Mouse (Mus musculus) intestine, embryonic 15.5 days (tissue): ENCODE measurements around the gene Tpra1. TPM values are rescaled to one million over a fixed set of nuclear protein-coding genes. Genes with fewer than 3 reads are reported as not detected.
A peak's percentile ranks its signal among the peaks of the same experiment; 100 is the strongest.

Experiments
- ATAC-seq: fragments of 200-750 bp; cut with Nextera tagmentation; 2 replicates; pipeline ENCODE4 v1.8.0; 2017; ENCODE audit warnings: moderate TSS enrichment, moderate library complexity
- H3K27ac ChIP-seq: fragments of 300-500 bp; sonication (generic); 2 replicates; pipeline ENCODE4 v1.5.1; 2015; ENCODE audit warnings: mild to moderate bottlenecking, inconsistent platforms
- H3K27me3 ChIP-seq: fragments of 300-500 bp; sonication (generic); replicated peaks from 2 replicates; pipeline ENCODE4 v1.6.1; 2015; ENCODE audit warnings: inconsistent platforms
- H3K36me3 ChIP-seq: fragments of 300-500 bp; sonication (generic); 2 replicates; pipeline ENCODE4 v1.6.1; 2015; ENCODE audit warnings: inconsistent platforms
- H3K4me1 ChIP-seq: fragments of 300-500 bp; sonication (generic); replicated peaks from 2 replicates; pipeline ENCODE4 v1.6.1; 2015; ENCODE audit warnings: inconsistent platforms
- H3K4me2 ChIP-seq: fragments of 300-500 bp; sonication (generic); replicated peaks from 2 replicates; pipeline ENCODE4 v1.6.1; 2015; ENCODE audit warnings: mild to moderate bottlenecking, inconsistent platforms
- H3K4me3 ChIP-seq: fragments of 300-500 bp; sonication (generic); replicated peaks from 2 replicates; pipeline ENCODE4 v1.5.1; 2015; ENCODE audit warnings: inconsistent platforms
- H3K9ac ChIP-seq: fragments of 300-500 bp; sonication (generic); 2 replicates; pipeline ENCODE4 v1.6.1; 2015; ENCODE audit warnings: inconsistent platforms
- H3K9me3 ChIP-seq: fragments of 300-500 bp; sonication (generic); 2 replicates; pipeline ENCODE4 v1.6.1; 2016; ENCODE audit warnings: inconsistent platforms
- WGBS: fragments of 180-500 bp; shearing (Covaris S2); methylation state at CpG from one replicate; pipeline ENCODE4 v1.1.7; 2015; 5-methylcytosine and 5-hydroxymethylcytosine counted together
- polyA plus RNA-seq: library from polyadenylated mRNA; unstranded; fragments of >200 nt; fragmentation: Nextera tagmentation; extraction: Ambion mirVana; gene quantifications from 2 replicates; pipeline ENCODE4 v1.2.1, GENCODE M21; 2015

Tpra1 gene
- polyA plus RNA-seq, 1 experiment from 2014 or later: 62.2 TPM

DNA sequence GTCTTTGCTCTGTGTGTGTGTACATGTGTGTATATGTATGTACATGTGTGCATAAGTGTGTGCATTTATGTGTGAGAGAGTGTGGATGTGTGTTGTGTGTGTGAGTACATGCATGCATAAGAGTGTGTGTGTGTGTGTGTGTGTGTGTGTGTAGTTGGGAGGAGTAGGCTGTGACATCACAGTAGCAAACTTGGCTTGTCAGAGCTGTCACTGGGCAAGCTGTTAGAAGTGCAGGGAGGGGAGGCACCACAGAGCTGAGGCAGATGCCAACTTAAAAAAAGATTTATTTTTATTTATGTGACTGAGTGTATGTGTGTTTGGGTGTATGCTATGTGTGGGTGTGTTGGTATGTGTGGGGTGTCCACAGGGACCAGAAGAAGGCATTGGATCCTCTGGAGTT, 11.4 kb downstream of the Tpra1 start:
- no peak overlapping the region for H3K4me2 ChIP-seq
- no peaks in the 10 kb centered on the region for H3K4me1 ChIP-seq
- H3K9ac ChIP-seq: no peak overlapping the region
- no peaks in the 10 kb centered on the region for H3K27me3 ChIP-seq
- H3K4me3 ChIP-seq: no peak overlapping the region
- peaks cover 8% of the 10 kb centered on the region; the same call in 1 of the 2 replicates for H3K36me3 ChIP-seq
- ATAC-seq: no peak
- H3K9me3 ChIP-seq: no peaks in the 10 kb centered on the region
- H3K27ac ChIP-seq: no peak overlapping the region

DNA sequence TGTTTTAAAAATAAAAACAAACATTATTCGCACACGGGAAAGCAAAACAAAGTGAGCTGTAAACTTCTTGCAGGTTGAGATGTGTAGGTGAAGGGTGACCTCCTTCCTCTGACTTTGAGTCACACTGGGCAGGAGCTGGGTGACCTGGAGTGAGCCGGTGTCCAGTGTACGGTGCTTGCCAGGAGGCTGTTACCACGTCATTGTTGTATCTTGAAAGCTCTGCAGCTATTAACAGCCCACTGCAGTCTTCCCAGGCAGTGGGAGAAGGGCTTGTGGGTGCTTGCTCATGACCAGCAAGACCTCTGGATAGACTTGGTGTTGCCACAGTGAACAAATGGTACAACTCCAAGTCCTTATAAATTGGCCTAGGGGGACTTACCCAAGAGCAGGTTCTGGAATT, 12.7 kb downstream of the Tpra1 start:
- ATAC-seq: no peak
- H3K36me3 ChIP-seq: peaks cover 8% of the 10 kb centered on the region; the same call in 1 of the 2 replicates
- H3K4me2 ChIP-seq: no peak overlapping the region
- no peak overlapping the region for H3K4me3 ChIP-seq
- H3K27ac ChIP-seq: no peak overlapping the region
- H3K4me1 ChIP-seq: no peaks in the 10 kb centered on the region
- no peaks in the 10 kb centered on the region for H3K27me3 ChIP-seq
- no peak overlapping the region for H3K9ac ChIP-seq
- 72% methylated on average over 5 of the region's 5 CpGs for WGBS
- no peaks in the 10 kb centered on the region for H3K9me3 ChIP-seq

DNA sequence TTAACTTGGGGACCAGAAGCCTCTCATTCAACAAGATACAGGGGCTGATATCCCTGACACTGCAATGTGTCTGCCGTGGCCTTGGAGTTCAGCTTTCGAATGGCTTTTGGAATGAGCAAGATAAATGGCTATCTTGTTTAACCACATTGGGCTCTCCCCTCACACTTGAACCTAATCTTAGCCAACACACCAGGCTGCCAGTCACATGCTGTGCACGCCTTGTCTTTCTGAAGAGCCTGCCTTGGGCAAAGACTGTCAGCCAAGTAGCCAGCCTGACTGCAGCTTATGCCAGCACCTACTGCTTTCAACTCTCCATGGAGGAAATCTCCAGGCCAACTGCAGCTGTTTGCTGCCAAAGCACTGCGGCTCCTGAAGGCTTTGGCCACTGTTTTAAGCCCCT, 13.5 kb downstream of the Tpra1 start:
- H3K9me3 ChIP-seq: no peaks in the 10 kb centered on the region
- H3K27ac ChIP-seq: no peak overlapping the region
- H3K4me2 ChIP-seq: no peak overlapping the region
- H3K27me3 ChIP-seq: no peaks in the 10 kb centered on the region
- WGBS: 83% methylated on average over 4 of the region's 4 CpGs
- H3K9ac ChIP-seq: no peak overlapping the region
- no peaks in the 10 kb centered on the region for H3K4me1 ChIP-seq
- H3K36me3 ChIP-seq: peaks cover 3% of the 10 kb centered on the region; the same call in 1 of the 2 replicates
- ATAC-seq: peak; percentile 61; the same call in 1 of the 2 replicates
- H3K4me3 ChIP-seq: no peak overlapping the region

DNA sequence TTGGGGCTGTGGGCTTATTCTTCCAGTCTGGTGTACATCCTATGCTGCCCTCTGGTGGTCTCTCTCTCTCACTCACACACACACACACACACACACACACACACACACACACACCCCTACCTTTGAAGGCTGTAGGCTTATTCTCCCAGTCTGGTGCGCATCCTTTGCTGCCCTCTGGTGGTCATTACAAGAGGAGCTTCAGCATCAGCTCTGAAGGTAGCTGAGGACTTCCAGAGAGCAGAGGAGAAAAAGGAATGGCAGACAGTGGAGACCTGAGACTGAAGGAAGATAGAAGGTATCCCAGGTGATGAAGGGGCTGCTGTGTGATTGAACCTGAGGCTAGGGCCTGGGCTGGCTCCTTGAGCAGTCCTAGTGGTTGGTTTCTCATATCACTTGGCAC, 14.1 kb downstream of the Tpra1 start:
- Histone ChIP-seq H3K4me3 (no peak overlapping the region), H3K4me1 (no peaks in the 10 kb centered on the region), H3K27me3 (no peaks in the 10 kb centered on the region), H3K27ac (no peak overlapping the region), H3K9me3 (no peaks in the 10 kb centered on the region), H3K4me2 (no peak overlapping the region), H3K9ac (no peak overlapping the region), H3K36me3 (no peaks in the 10 kb centered on the region; the same call in 1 of the 2 replicates)
- 75% methylated on average over 1 of the region's 1 CpGs for WGBS
- no peak; the same call in 1 of the 2 replicates for ATAC-seq

DNA sequence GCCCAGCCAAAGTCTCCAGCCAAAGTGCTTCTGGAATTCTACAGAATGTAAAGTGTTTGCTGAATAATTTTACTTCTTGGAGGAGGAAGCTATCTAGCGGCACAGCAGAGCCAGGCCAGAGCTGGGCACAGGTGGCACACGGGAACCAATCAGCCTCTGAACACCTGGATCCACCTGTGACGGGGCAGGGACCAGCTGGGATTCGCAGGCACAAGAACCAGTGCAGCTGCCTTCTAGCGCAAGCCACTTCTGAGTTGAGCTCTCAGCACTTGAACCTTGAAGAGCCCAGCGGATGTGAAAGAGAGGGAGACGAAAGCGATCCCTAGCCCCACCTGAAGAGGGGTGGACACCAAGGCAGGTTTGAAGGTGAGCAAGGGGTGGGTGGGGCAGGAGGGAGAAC, 16.8 kb downstream of the Tpra1 start:
- no peak for ATAC-seq
- no peaks in the 10 kb centered on the region for H3K27me3 ChIP-seq
- H3K9me3 ChIP-seq: no peaks in the 10 kb centered on the region
- H3K27ac ChIP-seq: no peak overlapping the region
- no peaks in the 10 kb centered on the region for H3K36me3 ChIP-seq
- WGBS: 74% methylated on average over 8 of the region's 8 CpGs
- H3K4me2 ChIP-seq: no peak overlapping the region
- no peaks in the 10 kb centered on the region for H3K4me1 ChIP-seq
- H3K4me3 ChIP-seq: no peak overlapping the region
- no peak overlapping the region for H3K9ac ChIP-seq

DNA sequence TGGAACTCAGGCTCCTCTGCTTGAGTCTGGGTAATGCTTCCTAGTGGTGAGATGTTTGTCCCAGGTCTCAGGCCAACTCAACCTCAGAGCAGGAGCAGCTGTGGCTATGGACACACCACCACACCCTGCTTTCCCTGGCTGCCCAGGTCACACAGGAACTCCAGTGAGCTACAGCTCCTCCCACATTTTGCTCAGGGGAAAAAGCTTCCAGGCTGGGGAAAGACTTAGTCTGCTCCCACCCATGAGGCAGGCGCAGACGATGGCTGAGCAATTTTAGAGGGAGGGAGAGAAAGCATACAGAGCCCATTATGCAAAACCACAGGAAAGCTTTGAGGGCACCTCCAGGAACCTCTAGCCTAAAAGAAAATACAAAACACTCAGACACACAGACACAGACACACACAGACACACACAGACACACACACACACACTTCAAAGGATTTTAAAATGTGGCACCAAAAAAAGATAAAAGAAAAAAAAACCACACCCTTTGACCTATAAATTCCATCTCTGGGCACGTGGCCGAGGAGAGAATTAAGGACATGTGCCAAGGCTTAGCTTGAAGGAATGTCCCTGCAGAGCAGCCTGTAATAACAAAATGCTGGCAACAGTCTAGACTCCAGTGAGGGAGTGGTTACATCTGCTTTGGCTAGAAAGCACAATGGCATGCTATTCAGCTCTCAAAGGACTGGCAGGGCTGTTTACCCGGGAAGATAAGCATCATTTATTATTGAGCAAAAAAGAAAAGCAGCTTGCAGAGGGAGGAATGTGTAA, 22.6 kb downstream of the Tpra1 start:
- no peak overlapping the region for H3K4me3 ChIP-seq
- H3K4me1 ChIP-seq: peaks cover 29% of the 10 kb centered on the region
- no peaks in the 10 kb centered on the region for H3K27me3 ChIP-seq
- ATAC-seq: peak; percentile 66
- no peak overlapping the region for H3K27ac ChIP-seq
- H3K9ac ChIP-seq: no peak overlapping the region
- H3K4me2 ChIP-seq: no peak overlapping the region
- H3K36me3 ChIP-seq: no peaks in the 10 kb centered on the region
- H3K9me3 ChIP-seq: no peaks in the 10 kb centered on the region
- 18% methylated on average over 5 of the region's 5 CpGs for WGBS

DNA sequence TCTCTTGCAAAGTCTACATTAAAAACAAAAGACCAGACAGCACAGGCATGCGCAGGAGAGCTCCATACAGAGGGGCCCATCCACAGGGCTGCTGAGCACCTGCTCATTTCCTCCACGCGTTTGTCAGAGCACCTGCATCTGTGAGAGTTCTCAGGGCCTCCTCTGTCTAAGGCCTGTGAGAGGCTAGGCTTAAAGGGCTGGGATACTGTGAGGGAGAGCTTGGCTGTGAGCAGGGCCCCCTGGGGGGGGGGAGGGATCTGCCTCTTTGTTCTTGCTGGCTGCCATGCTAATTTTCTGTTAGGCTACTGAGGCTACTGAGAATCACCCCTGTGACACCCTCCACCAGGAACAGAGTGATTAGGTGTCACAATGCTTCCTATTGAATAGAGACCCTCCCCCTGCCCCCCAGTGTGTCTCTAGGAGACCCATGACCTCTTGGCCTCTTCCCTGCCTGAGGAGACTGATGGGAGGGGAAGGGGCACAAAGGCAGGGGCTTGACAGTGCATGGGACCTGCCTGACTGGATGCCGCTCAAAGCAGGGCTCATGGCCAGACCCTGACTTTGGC, 23.7 kb downstream of the Tpra1 start:
- peak; percentile 61 for ATAC-seq
- Histone ChIP-seq H3K9ac (no peak overlapping the region), H3K27me3 (no peaks in the 10 kb centered on the region), H3K4me2 (no peak overlapping the region), H3K27ac (0 out of 2 replicates have a peak overlapping the region, but pooled peaks have one; percentile 27), H3K4me1 (peaks cover 33% of the 10 kb centered on the region), H3K4me3 (no peak overlapping the region), H3K9me3 (no peaks in the 10 kb centered on the region), H3K36me3 (no peaks in the 10 kb centered on the region)
- WGBS: 29% methylated on average over 4 of the region's 4 CpGs

DNA sequence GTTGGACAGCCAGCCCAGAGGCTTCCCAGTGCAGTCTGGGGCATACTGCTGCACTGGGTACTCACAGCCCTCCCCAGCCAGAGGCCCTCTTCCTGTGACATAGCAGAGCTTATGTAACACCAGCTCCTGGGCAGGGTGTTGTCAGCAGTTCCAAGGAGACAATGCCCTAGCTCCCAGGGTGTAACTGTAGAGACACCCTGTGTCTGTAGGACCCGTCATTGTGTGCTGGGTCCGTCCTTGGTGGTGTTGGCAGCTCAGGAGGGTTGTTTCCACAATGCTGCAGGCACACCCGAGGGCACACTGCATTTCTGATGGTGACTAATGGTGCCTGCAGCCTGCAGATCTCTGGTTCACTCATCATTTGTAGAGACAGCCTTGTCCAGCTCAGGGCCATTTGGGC, 24.8 kb downstream of the Tpra1 start:
- Histone ChIP-seq H3K4me3 (no peak overlapping the region), H3K4me1 (peaks cover 33% of the 10 kb centered on the region), H3K4me2 (no peak overlapping the region), H3K9me3 (no peaks in the 10 kb centered on the region), H3K9ac (no peak overlapping the region), H3K27me3 (no peaks in the 10 kb centered on the region), H3K36me3 (no peaks in the 10 kb centered on the region), H3K27ac (no peak overlapping the region)
- WGBS: 60% methylated on average over 3 of the region's 3 CpGs
- ATAC-seq: 0 out of 2 replicates have a peak, but pooled peaks have one; percentile 14

DNA sequence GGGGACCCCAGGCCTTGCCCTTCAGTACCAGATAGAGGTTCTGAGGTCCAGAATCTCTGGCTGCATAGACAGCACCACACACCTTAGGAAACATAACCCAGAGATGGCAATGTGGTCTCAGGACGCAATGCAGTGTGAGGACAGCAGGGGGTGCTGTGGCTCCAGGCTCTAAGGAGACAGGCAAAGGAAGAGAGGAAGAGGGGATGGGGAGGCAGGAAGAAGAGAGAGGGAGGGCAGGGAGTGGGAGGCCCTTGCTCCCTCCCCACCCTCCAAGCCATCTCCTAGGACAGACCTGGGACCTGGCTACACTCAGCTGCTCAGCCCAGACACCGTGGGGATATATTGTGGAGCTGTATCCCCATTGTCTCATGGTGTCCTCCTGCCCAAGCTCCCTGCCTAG, 25.5 kb downstream of the Tpra1 start:
- peak; percentile 8; the same call in 1 of the 2 replicates for ATAC-seq
- H3K4me3 ChIP-seq: no peak overlapping the region
- no peak overlapping the region for H3K9ac ChIP-seq
- WGBS: 17% methylated on average over 2 of the region's 2 CpGs
- H3K4me1 ChIP-seq: peaks cover 33% of the 10 kb centered on the region
- H3K36me3 ChIP-seq: no peaks in the 10 kb centered on the region
- H3K27me3 ChIP-seq: no peaks in the 10 kb centered on the region
- no peak overlapping the region for H3K27ac ChIP-seq
- no peak overlapping the region for H3K4me2 ChIP-seq
- H3K9me3 ChIP-seq: no peaks in the 10 kb centered on the region

DNA sequence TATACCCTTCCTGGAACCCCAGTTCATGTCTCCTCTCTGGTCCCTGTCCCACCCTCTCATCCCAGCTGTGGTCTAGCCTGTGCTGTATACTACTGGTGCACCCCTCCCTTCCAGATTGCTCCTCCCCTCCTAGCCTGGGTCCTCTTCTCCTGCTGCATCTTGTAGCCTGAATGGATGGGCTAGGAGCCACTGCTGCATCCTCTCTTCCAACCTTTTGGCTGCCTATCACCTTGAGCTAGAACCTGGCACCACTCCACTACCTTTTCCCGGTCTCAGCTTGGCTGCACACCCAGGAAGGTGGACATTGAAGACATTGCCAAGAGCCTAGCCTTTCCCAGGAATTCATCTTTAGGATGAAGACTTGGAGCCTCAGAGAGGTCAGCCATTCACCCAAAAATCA, 26.0 kb downstream of the Tpra1 start:
- Histone ChIP-seq H3K4me3 (no peak overlapping the region), H3K9me3 (no peaks in the 10 kb centered on the region), H3K27ac (no peak overlapping the region), H3K27me3 (no peaks in the 10 kb centered on the region; the same call in 1 of the 2 replicates), H3K36me3 (no peaks in the 10 kb centered on the region), H3K4me1 (peaks cover 33% of the 10 kb centered on the region), H3K4me2 (no peak overlapping the region), H3K9ac (no peak overlapping the region)
- no peak for ATAC-seq
- 74% methylated on average over 1 of the region's 1 CpGs for WGBS

DNA sequence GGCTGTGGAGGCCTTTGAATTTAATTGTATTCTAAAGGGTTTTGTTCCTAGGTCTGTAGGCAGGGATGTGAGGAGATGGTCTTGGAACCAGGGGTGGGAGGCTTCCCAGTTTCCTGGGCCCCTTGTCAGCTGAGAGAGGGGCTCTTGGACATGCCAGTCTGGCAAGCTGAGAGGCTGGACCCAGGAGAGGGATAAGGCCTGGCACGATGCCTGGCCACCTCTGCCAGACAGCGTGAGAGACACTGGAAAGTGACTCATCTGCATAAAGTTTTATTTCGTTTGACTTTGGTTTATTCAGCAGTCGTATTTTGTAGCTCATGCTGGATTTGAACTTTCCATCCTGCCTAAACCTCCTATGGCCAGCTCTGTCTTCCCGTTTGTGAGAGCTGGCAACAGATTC, 26.5 kb downstream of the Tpra1 start:
- no peak overlapping the region for H3K4me2 ChIP-seq
- H3K9me3 ChIP-seq: no peaks in the 10 kb centered on the region
- no peak overlapping the region for H3K9ac ChIP-seq
- 70% methylated on average over 5 of the region's 5 CpGs for whole genome bisulfite sequencing
- H3K4me3 ChIP-seq: no peak overlapping the region
- no peak for ATAC-seq
- H3K4me1 ChIP-seq: peaks cover 33% of the 10 kb centered on the region
- no peak overlapping the region for H3K27ac ChIP-seq
- H3K36me3 ChIP-seq: no peaks in the 10 kb centered on the region
- no peaks in the 10 kb centered on the region; the same call in 1 of the 2 replicates for H3K27me3 ChIP-seq

DNA sequence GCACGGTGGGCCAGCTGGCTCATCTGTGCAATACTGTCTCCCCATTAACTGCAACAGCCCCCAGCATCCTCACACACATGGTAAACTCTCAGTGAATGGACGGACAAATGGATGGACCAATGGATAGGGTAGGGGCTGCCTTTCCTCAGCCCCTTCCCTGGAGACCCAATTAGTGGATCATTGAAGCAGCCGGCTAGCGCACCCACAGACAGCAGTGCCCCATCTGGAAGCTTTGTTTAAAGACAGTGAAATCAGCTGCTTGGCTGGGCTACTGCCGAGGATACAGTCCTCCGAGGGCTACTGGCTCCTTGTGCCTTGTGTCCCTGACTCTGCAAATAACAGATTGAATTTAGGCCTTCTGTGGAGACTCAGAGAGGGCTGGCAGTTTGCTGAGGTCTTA, 27.4 kb downstream of the Tpra1 start:
- peaks cover 36% of the 10 kb centered on the region for H3K4me1 ChIP-seq
- 61% methylated on average over 6 of the region's 6 CpGs for WGBS

DNA sequence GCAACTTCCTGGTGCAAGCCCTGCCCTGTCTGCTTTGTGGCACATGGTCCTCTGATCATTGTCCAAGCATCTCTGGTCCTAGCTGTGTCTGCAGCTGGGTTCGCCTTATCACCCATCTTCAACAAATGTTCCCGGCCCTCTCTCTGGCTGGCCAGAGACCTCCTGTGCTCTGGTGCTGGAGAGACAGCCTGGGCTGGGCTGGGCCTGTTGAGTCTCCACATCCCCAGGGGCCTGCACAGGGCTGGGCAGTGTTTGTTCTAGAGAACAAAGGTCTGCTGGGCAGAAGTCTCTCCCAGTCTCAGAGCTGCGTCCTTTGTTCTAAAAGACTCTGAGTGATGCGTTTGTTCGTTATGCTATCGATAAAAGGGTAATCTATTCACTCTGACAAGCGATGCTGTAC, 28.0 kb downstream of the Tpra1 start:
- H3K27ac ChIP-seq: no peak overlapping the region
- H3K9me3 ChIP-seq: no peaks in the 10 kb centered on the region
- ATAC-seq: no peak
- H3K4me1 ChIP-seq: peaks cover 36% of the 10 kb centered on the region
- no peaks in the 10 kb centered on the region; the same call in 1 of the 2 replicates for H3K27me3 ChIP-seq
- H3K4me3 ChIP-seq: no peak overlapping the region
- no peak overlapping the region for H3K4me2 ChIP-seq
- no peak overlapping the region for H3K9ac ChIP-seq
- no peaks in the 10 kb centered on the region for H3K36me3 ChIP-seq
- WGBS: 59% methylated on average over 7 of the region's 7 CpGs

More for the DNA sequence above, 27.4 kb downstream of the Tpra1 start:
- H3K9ac ChIP-seq: no peak overlapping the region
- no peak overlapping the region for H3K27ac ChIP-seq
- H3K27me3 ChIP-seq: no peaks in the 10 kb centered on the region; the same call in 1 of the 2 replicates
- no peak overlapping the region for H3K4me3 ChIP-seq
- H3K4me2 ChIP-seq: no peak overlapping the region
- no peaks in the 10 kb centered on the region for H3K36me3 ChIP-seq
- H3K9me3 ChIP-seq: no peaks in the 10 kb centered on the region
- ATAC-seq: no peak
